Comparison of ENCODE assay signal across 18 mouse cellular contexts in the genomic region with DNA sequence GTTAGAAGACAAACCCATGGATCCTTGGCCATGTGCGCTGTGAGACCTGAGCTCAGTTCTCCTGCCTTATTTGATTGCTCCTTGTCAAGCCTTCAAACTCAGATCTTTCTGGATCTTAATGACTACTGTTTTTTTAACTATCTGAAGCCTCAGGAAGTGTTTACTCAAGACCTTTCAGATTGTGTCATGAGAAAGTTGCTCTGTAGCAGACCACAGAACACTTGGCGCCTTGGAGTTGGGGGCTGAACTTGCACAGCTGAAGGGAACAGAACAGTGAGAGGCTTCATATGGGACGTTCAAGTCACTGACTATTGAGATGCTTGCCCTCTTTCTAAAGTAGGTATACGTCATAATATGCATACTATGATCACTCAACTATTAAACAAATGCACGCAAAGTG.
A peak's percentile ranks its signal among the peaks of the same experiment; 100 is the strongest.
DNase-seq lines count a peak whose midpoint lies in the region; ATAC-seq lines count a peak whose summit lies in the region.
"Had no signal": no experiment of that assay in that cellular context is flagged by ENCODE, and none has a peak within 500 bp of the region (broad histone marks: within the 10 kb centered on the region; RNA-seq: fewer than 3 reads in every experiment).

No protein-coding gene starts in this region.

- H3K4me1 ChIP-seq in neural tube, embryonic 11.5 days (ENCODE audit: control insufficient read depth, insufficient read depth, low read length) = no peaks in the 10 kb centered on the region
- H3K4me1 ChIP-seq: embryonic facial prominence, embryonic 10.5 days; embryonic facial prominence, embryonic 12.5 days; forebrain, embryonic 13.5 days; forebrain, embryonic 15.5 days had no signal

- peak; percentile 6 for DNase-seq in neural tube, embryonic 11.5 days (ENCODE audit: low spot score)
- no peak for DNase-seq in neural tube, embryonic 10.5 days (ENCODE audit: extremely low spot score, low spot score)
- no peak for DNase-seq in layer of hippocampus, postnatal 25 days (ENCODE audit: extremely low spot score in 1 of 2, low spot score in 1 of 2)
- DNase-seq in layer of hippocampus, adult 9-11 months = no peak
- DNase-seq: adrenal gland, adult 2 months; adrenal gland, postnatal 10 days; adrenal gland, postnatal 25 days; cerebellum, adult 11-12 months; cerebellum, adult 2 months; cerebellum, adult 9-10 months; cerebellum, postnatal 10 days; cerebellum, postnatal 25 days had no signal

- no peaks in the 10 kb centered on the region for H3K27me3 ChIP-seq in neural tube, embryonic 11.5 days (ENCODE audit: control insufficient read depth, insufficient read depth, low read length)
- H3K27me3 ChIP-seq: embryonic facial prominence, embryonic 12.5 days; forebrain, embryonic 13.5 days; forebrain, embryonic 15.5 days had no signal

- no peaks in the 10 kb centered on the region for H3K36me3 ChIP-seq in neural tube, embryonic 11.5 days (ENCODE audit: control insufficient read depth, insufficient read depth, low read length)
- H3K36me3 ChIP-seq: embryonic facial prominence, embryonic 12.5 days; forebrain, embryonic 15.5 days had no signal

- no peak overlapping the region for H3K4me3 ChIP-seq in neural tube, embryonic 11.5 days (ENCODE audit: low read depth, low read length)
- H3K4me3 ChIP-seq: embryonic facial prominence, embryonic 10.5 days; embryonic facial prominence, embryonic 12.5 days; forebrain, embryonic 13.5 days; forebrain, embryonic 15.5 days had no signal

- no peak overlapping the region for H3K4me2 ChIP-seq in neural tube, embryonic 11.5 days (ENCODE audit: low read depth)
- H3K4me2 ChIP-seq: embryonic facial prominence, embryonic 12.5 days; forebrain, embryonic 13.5 days; forebrain, embryonic 15.5 days had no signal

- WGBS in neural tube, embryonic 11.5 days = 91% methylated on average over 5 of the region's 5 CpGs

- H3K9me3 ChIP-seq in neural tube, embryonic 11.5 days (ENCODE audit: control insufficient read depth, low read length) = no peaks in the 10 kb centered on the region
- H3K9me3 ChIP-seq: embryonic facial prominence, embryonic 10.5 days; embryonic facial prominence, embryonic 12.5 days; forebrain, embryonic 13.5 days; forebrain, embryonic 15.5 days had no signal

- no peak for ATAC-seq in neural tube, embryonic 11.5 days (ENCODE audit: insufficient read depth, low FRiP score, low TSS enrichment)
- ATAC-seq in granulocyte monocyte progenitor cell, adult 5-6 weeks (replicated peaks; ENCODE audit: poor library complexity, severe bottlenecking) = peak; percentile 78
- peak; percentile 90 for ATAC-seq in megakaryocyte progenitor cell, adult 5-6 weeks (replicated peaks; ENCODE audit: poor library complexity)
- ATAC-seq: forebrain, embryonic 13.5 days; forebrain, embryonic 15.5 days had no signal

- H3K9ac ChIP-seq in neural tube, embryonic 11.5 days (ENCODE audit: low read length) = no peak overlapping the region
- H3K9ac ChIP-seq: embryonic facial prominence, embryonic 12.5 days; forebrain, embryonic 13.5 days; forebrain, embryonic 15.5 days had no signal

- no peak overlapping the region for H3K27ac ChIP-seq in neural tube, embryonic 11.5 days (ENCODE audit: low read depth, low read length)
- H3K27ac ChIP-seq: embryonic facial prominence, embryonic 10.5 days; embryonic facial prominence, embryonic 12.5 days; forebrain, embryonic 13.5 days; forebrain, embryonic 15.5 days had no signal
